Mouse (Mus musculus): Measurements from ENCODE around the gene Hist1h2ak. TPM values are rescaled to one million over a fixed set of nuclear protein-coding genes. Genes with fewer than 3 reads are reported as not detected.
"Not testable (repeated sequence)": the region's sequence is repeated elsewhere in the genome, so short reads cannot be mapped to it uniquely, and the experiment has no call there.

Gene Hist1h2ak
- 3.4 and 10.8 TPM in 2 replicates for polyA plus RNA-seq (2014; fragmentation: Nextera tagmentation; extraction: Ambion mirVana)

- Histone ChIP-seq H3K4me3 (ENCODE audit: low read depth, low read length) (peak within 1 kb of the TSS; percentile 39), H3K4me2 (ENCODE audit: low read length) (peak within 1 kb of the TSS; percentile 77), H3K27ac (ENCODE audit: low read depth, low read length) (peak within 1 kb of the TSS; percentile 91), H3K4me1 (ENCODE audit: control insufficient read depth, insufficient read depth, low read length) (peaks cover 17% of the 10 kb centered on the region), H3K9ac (ENCODE audit: low read length) (peak within 1 kb of the TSS; percentile 68)
- not testable (repeated sequence) for H3K9me3 ChIP-seq (replicated peaks; ENCODE audit: control insufficient read depth, low read length); H3K36me3 ChIP-seq (ENCODE audit: control insufficient read depth, insufficient read depth, low read length); H3K27me3 ChIP-seq (replicated peaks; ENCODE audit: control insufficient read depth, insufficient read depth, low read length)
- WGBS: 0% methylated on average over 38 of the region's 50 CpGs
- DNase-seq (ENCODE audit: low spot score): peak; percentile 99
- ATAC-seq: peak; percentile 94
Observed at GRCm38 (mm10) chr13:21753524-21754285, at the start of gene Hist1h2ak, which contains the start of gene Hist1h2bn. Gene Hist1h2ak, minus strand, starts transcription at chr13:21753827. Gene Hist1h2bn, plus strand, starts transcription at chr13:21754123.

GRCm38 (mm10) chr13:21803058-21803457, 49.4 kb upstream of the Hist1h2ak start:
- WGBS: no CpG with 5 or more reads among the region's 4 CpGs
- not testable (repeated sequence) for H3K4me2 ChIP-seq (ENCODE audit: low read length); H3K27ac ChIP-seq (ENCODE audit: low read depth, low read length); H3K27me3 ChIP-seq (replicated peaks; ENCODE audit: control insufficient read depth, insufficient read depth, low read length); DNase-seq (ENCODE audit: low spot score); H3K4me3 ChIP-seq (ENCODE audit: low read depth, low read length); H3K4me1 ChIP-seq (ENCODE audit: control insufficient read depth, insufficient read depth, low read length); H3K9me3 ChIP-seq (replicated peaks; ENCODE audit: control insufficient read depth, low read length); H3K36me3 ChIP-seq (ENCODE audit: control insufficient read depth, insufficient read depth, low read length); H3K9ac ChIP-seq (ENCODE audit: low read length)
- ATAC-seq: peak; percentile 70

- not testable (repeated sequence) for H3K4me3 ChIP-seq (ENCODE audit: low read depth, low read length); H3K27ac ChIP-seq (ENCODE audit: low read depth, low read length); H3K36me3 ChIP-seq (ENCODE audit: control insufficient read depth, insufficient read depth, low read length); H3K4me2 ChIP-seq (ENCODE audit: low read length); DNase-seq (ENCODE audit: low spot score); H3K27me3 ChIP-seq (replicated peaks; ENCODE audit: control insufficient read depth, insufficient read depth, low read length); H3K9me3 ChIP-seq (replicated peaks; ENCODE audit: control insufficient read depth, low read length); H3K9ac ChIP-seq (ENCODE audit: low read length); H3K4me1 ChIP-seq (ENCODE audit: control insufficient read depth, insufficient read depth, low read length); ATAC-seq
Observed at GRCm38 (mm10) chr13:21797163-21797562, 43.5 kb upstream of the Hist1h2ak start.

GRCm38 (mm10) chr13:21795584-21795983, 42.0 kb upstream of the Hist1h2ak start:
- WGBS: 88% methylated on average over 7 of the region's 7 CpGs
- DNase-seq (ENCODE audit: low spot score): no peak
- no peak for ATAC-seq

GRCm38 (mm10) chr13:21790601-21791283, 37.1 kb upstream of the Hist1h2ak start:
- peaks cover 19% of the 10 kb centered on the region; the same call in 1 of the 2 replicates for H3K4me1 ChIP-seq (ENCODE audit: control insufficient read depth, insufficient read depth, low read length)
- H3K9me3 ChIP-seq (replicated peaks; ENCODE audit: control insufficient read depth, low read length): no peaks in the 10 kb centered on the region
- peak overlapping the region; percentile 1; the same call in 1 of the 2 replicates for H3K9ac ChIP-seq (ENCODE audit: low read length)
- H3K4me3 ChIP-seq (ENCODE audit: low read depth, low read length): no peak overlapping the region
- H3K27ac ChIP-seq (ENCODE audit: low read depth, low read length): no peak overlapping the region
- no peaks in the 10 kb centered on the region for H3K36me3 ChIP-seq (ENCODE audit: control insufficient read depth, insufficient read depth, low read length)
- ATAC-seq (no peak), DNase-seq (ENCODE audit: low spot score) (no peak)
- H3K4me2 ChIP-seq (ENCODE audit: low read length): peak overlapping the region; percentile 35
- no peaks in the 10 kb centered on the region for H3K27me3 ChIP-seq (replicated peaks; ENCODE audit: control insufficient read depth, insufficient read depth, low read length)
- 8% methylated on average over 18 of the region's 18 CpGs for WGBS

More at GRCm38 (mm10) chr13:21795584-21795983, 42.0 kb upstream of the Hist1h2ak start:
- H3K36me3 ChIP-seq (ENCODE audit: control insufficient read depth, insufficient read depth, low read length): no peaks in the 10 kb centered on the region
- no peak overlapping the region for H3K9ac ChIP-seq (ENCODE audit: low read length)
- no peak overlapping the region for H3K4me2 ChIP-seq (ENCODE audit: low read length)
- H3K27ac ChIP-seq (ENCODE audit: low read depth, low read length): no peak overlapping the region
- H3K9me3 ChIP-seq (replicated peaks; ENCODE audit: control insufficient read depth, low read length): no peaks in the 10 kb centered on the region
- peaks cover 4% of the 10 kb centered on the region; the same call in 1 of the 2 replicates for H3K4me1 ChIP-seq (ENCODE audit: control insufficient read depth, insufficient read depth, low read length)
- no peak overlapping the region for H3K4me3 ChIP-seq (ENCODE audit: low read depth, low read length)
- no peaks in the 10 kb centered on the region for H3K27me3 ChIP-seq (replicated peaks; ENCODE audit: control insufficient read depth, insufficient read depth, low read length)

- H3K27ac ChIP-seq (ENCODE audit: low read depth, low read length): no peak overlapping the region
- H3K4me1 ChIP-seq (ENCODE audit: control insufficient read depth, insufficient read depth, low read length): peaks cover 19% of the 10 kb centered on the region; the same call in 1 of the 2 replicates
- no peak overlapping the region for H3K4me2 ChIP-seq (ENCODE audit: low read length)
- no peaks in the 10 kb centered on the region for H3K27me3 ChIP-seq (replicated peaks; ENCODE audit: control insufficient read depth, insufficient read depth, low read length)
- WGBS: 73% methylated on average over 6 of the region's 6 CpGs
- no peaks in the 10 kb centered on the region for H3K9me3 ChIP-seq (replicated peaks; ENCODE audit: control insufficient read depth, low read length)
- H3K36me3 ChIP-seq (ENCODE audit: control insufficient read depth, insufficient read depth, low read length): no peaks in the 10 kb centered on the region
- DNase-seq (ENCODE audit: low spot score) (no peak), ATAC-seq (no peak)
- no peak overlapping the region for H3K9ac ChIP-seq (ENCODE audit: low read length)
- no peak overlapping the region for H3K4me3 ChIP-seq (ENCODE audit: low read depth, low read length)
Observed at GRCm38 (mm10) chr13:21789925-21790324, 36.3 kb upstream of the Hist1h2ak start.

- Histone ChIP-seq H3K9me3 (replicated peaks; ENCODE audit: control insufficient read depth, low read length) (no peaks in the 10 kb centered on the region), H3K4me2 (ENCODE audit: low read length) (peak overlapping the region; percentile 53), H3K4me1 (ENCODE audit: control insufficient read depth, insufficient read depth, low read length) (peaks cover 27% of the 10 kb centered on the region), H3K27me3 (replicated peaks; ENCODE audit: control insufficient read depth, insufficient read depth, low read length) (no peaks in the 10 kb centered on the region), H3K4me3 (ENCODE audit: low read depth, low read length) (peak overlapping the region; percentile 30; the same call in 1 of the 2 replicates), H3K36me3 (ENCODE audit: control insufficient read depth, insufficient read depth, low read length) (no peaks in the 10 kb centered on the region), H3K9ac (ENCODE audit: low read length) (peak overlapping the region; percentile 38; the same call in 1 of the 2 replicates), H3K27ac (ENCODE audit: low read depth, low read length) (peak overlapping the region; percentile 68; the same call in 1 of the 2 replicates)
- DNase-seq (ENCODE audit: low spot score) (peak; percentile 60), ATAC-seq (peak; percentile 17; the same call in 1 of the 2 replicates)
- 7% methylated on average over 13 of the region's 21 CpGs for WGBS
Observed at GRCm38 (mm10) chr13:21787760-21788593, 34.4 kb upstream of the Hist1h2ak start.

- DNase-seq (ENCODE audit: low spot score) (peak; percentile 100), ATAC-seq (peak; percentile 93)
- Histone ChIP-seq H3K4me2 (ENCODE audit: low read length) (peak within 1 kb of the TSS; percentile 53), H3K4me3 (ENCODE audit: low read depth, low read length) (peak within 1 kb of the TSS; percentile 30), H3K9ac (ENCODE audit: low read length) (peak within 1 kb of the TSS; percentile 54; the same call in 1 of the 2 replicates), H3K27ac (ENCODE audit: low read depth, low read length) (peak within 1 kb of the TSS; percentile 87), H3K4me1 (ENCODE audit: control insufficient read depth, insufficient read depth, low read length) (peaks cover 33% of the 10 kb centered on the region)
- not testable (repeated sequence) for H3K9me3 ChIP-seq (replicated peaks; ENCODE audit: control insufficient read depth, low read length); H3K36me3 ChIP-seq (ENCODE audit: control insufficient read depth, insufficient read depth, low read length); H3K27me3 ChIP-seq (replicated peaks; ENCODE audit: control insufficient read depth, insufficient read depth, low read length)
- WGBS: under 1% methylated on average over 31 of the region's 63 CpGs
Observed at GRCm38 (mm10) chr13:21786899-21787629, 33.4 kb upstream of the Hist1h2ak start, which contains the start of the genes Hist1h2an and Hist1h2bp. Gene Hist1h2an, minus strand, starts transcription at chr13:21787218. Gene Hist1h2bp, plus strand, starts transcription at chr13:21787461.

Data from forebrain, embryonic 14.5 days (tissue).